Mouse (Mus musculus): Measurements from ENCODE around the gene Nrxn3. TPM values are rescaled to one million over a fixed set of nuclear protein-coding genes. Genes with fewer than 3 reads are reported as not detected.

The Nrxn3 gene
- total RNA-seq, 2 experiments from 2014 or later, result not detected

DNA sequence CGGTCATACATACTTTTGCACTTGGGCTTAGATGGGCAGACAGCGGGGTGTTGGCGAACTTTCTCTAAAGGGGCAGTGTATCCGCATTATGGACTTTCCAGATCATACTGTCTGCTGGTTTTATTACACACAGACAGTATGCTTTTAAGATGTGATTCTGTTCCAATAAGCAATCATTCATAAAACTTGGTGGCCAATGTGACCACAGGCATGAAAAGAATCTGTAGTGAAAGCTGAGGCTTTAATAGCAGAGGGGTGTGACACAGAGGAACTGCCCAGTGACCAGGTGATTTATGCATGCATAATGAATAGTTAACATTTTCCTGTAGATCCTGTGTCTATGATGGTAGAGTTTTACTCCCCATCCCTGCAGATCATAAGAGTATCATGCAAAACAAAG lies 1254.0 kb downstream of the Nrxn3 start:
- no peak for ATAC-seq (replicated peaks; ENCODE audit: low FRiP score, poor library complexity, severe bottlenecking)

DNA sequence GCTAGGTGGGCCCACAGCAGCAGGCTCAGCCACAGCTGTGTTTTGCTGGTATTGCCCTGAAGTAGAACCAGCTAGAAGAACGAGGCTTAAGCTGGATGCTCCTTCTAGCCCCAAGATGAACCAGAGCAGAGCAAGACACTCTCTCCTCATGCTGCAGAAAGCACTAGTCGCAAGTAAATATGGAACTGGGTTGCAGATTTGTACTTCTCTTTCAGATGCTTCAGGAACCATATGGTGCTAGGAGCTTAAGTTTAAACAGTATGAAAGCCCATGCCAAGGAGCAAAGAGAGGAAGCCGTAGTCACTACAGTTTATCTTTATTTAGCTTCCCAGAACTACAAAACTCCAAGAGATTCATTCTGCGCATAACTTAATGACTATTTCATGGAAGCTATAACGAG lies 1254.8 kb downstream of the Nrxn3 start:
- no peak for ATAC-seq (replicated peaks; ENCODE audit: low FRiP score, poor library complexity, severe bottlenecking)

DNA sequence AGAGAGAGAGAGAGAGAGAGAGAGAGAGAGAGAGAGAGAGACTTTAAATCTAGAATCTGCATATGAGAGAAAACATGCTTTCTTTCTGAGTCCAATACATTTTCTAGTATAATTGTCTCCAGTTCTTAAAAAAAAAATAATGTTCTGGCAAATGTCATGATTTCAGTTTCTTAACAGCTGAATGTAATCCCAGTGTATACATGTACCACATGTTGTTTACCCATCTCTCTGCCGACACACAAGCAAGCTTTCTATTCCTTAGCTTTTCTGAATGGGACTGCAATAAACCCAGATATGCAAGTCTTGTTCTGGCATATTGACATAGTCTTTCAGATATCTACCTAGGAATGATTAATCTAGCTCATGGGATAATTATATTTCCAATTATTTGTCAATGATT lies 1256.5 kb downstream of the Nrxn3 start:
- no peak for ATAC-seq (replicated peaks; ENCODE audit: low FRiP score, poor library complexity, severe bottlenecking)

GRCm38 (mm10) chr12:89982445-89982844 lies 1259.8 kb downstream of the Nrxn3 start:
- ATAC-seq (replicated peaks; ENCODE audit: low FRiP score, poor library complexity, severe bottlenecking), result no peak

DNA sequence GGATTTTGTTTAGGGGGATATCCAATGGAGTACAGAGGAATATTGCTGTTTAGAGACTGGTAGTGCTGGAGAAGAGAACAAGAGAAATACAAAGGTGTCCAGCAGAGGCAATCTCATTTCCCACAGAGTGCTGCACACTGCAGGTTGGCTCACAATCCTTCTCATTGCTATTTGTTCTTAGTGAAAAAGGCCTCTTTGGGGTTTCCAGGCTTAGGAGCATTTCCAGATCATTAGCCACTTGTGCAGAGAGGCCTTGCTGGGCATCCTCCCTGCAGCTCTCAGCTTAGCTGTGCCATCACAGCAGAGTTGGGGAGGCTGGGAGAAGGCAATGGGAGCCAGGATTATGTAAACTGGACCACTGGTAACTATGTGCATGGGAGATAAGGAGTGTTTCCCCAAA lies 1260.7 kb downstream of the Nrxn3 start:
- ATAC-seq (replicated peaks; ENCODE audit: low FRiP score, poor library complexity, severe bottlenecking), result no peak

DNA sequence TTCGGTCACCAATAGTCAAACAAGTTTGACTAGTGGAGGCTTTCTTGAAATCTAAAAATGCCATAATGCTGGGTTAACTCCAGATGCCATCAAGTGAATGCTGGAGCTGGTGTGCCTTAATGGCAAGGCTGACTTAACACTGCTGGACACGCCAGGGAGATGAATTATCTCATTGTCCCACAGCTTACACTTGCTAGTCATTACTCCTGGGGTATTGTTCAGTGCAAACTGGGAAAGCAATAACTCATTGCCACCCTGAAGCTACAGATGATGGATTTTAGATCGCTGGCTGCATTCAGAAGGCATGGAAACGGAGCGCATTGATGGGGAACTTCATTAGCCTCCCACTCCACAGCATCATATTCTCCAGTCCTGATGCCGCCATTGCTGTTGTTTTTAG lies 1263.5 kb downstream of the Nrxn3 start:
- ATAC-seq (replicated peaks; ENCODE audit: low FRiP score, poor library complexity, severe bottlenecking), result no peak

GRCm38 (mm10) chr12:89993273-89993672 lies 1270.6 kb downstream of the Nrxn3 start:
- no peak for ATAC-seq (replicated peaks; ENCODE audit: low FRiP score, poor library complexity, severe bottlenecking)

DNA sequence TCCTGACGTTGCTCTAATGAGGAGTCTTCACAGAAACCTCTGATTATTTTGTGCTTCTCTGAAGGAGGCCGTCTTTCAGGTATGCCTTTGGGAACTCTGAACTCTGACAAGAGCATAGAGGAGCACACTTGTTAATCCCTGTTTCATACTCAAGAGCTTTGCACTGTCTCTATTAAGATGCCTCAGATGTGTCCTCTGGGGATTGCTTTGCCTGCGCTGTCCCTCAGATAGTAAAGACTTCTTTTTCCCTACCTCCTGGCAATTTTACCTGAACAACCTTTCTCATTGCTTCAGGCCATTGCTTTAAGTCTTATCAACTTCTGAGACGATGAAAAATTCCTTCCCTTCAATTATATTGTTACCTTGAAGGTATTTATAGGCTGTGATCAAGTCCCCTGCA lies 1272.7 kb downstream of the Nrxn3 start:
- ATAC-seq (replicated peaks; ENCODE audit: low FRiP score, poor library complexity, severe bottlenecking), result no peak

DNA sequence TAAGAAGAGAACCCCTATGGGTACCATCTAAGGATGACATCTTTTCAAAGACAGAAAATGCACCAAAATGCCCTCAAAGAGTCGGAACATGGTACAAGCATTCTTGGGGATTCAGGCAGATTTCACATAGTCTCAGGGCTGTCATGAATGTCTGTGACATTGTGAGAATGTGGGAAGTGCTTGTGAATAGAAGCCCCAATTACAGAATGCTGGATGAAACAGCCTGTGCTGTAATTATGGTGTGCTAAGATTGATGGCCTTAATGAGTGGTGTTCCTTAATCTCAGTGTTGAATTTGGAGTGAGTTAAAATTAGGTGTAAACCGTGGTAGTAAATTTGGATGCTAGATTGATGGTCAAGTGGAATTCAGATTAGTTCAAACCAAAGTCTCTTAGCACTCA lies 1287.6 kb downstream of the Nrxn3 start:
- no peak for ATAC-seq (replicated peaks; ENCODE audit: low FRiP score, poor library complexity, severe bottlenecking)

DNA sequence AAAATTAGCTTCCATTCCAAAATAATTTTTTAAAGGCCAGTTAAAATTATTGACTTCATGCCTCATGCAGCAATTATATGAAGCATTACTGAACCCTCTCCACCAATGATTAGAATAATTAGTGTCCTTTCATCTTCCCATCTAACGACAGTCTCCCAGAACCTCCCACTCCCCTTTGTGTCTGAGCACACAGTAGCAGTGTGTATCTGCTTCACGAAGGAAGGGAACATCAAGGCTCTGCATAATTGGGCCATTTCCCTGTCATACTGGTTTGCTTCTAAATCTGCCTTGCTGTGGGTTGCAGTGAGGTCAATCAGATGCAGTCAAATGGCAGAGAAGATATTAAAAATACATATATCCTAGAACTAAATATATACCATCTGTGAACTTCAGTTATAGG lies 1291.3 kb downstream of the Nrxn3 start:
- no peak for ATAC-seq (replicated peaks; ENCODE audit: low FRiP score, poor library complexity, severe bottlenecking)

- ATAC-seq (replicated peaks; ENCODE audit: low FRiP score, poor library complexity, severe bottlenecking), result no peak
Measured at GRCm38 (mm10) chr12:90027023-90027422, 1304.3 kb downstream of the Nrxn3 start.

DNA sequence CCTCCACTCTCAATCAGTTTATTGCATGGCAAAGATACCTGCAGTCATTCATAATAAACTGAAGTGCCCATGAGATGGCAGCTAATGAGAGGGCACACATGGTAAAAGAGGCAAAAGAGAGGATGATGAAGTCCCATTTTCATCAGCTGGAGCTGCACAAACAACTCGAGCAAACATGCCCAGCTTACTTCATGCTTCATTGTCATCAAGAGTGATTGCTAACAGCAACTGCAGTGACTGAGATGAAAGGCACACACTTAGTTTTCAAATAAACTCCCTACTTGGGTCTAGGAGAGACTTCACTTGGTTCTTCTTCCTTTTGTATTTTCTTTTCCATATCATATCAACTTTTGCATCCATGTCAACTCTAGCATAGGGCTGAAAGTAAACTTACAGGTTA lies 1318.4 kb downstream of the Nrxn3 start:
- ATAC-seq (replicated peaks; ENCODE audit: low FRiP score, poor library complexity, severe bottlenecking), result no peak

- ATAC-seq (replicated peaks; ENCODE audit: low FRiP score, poor library complexity, severe bottlenecking), result no peak
Measured at GRCm38 (mm10) chr12:90056256-90056655, 1333.6 kb downstream of the Nrxn3 start.

GRCm38 (mm10) chr12:90059786-90060185 lies 1337.1 kb downstream of the Nrxn3 start:
- ATAC-seq (replicated peaks; ENCODE audit: low FRiP score, poor library complexity, severe bottlenecking), result no peak

DNA sequence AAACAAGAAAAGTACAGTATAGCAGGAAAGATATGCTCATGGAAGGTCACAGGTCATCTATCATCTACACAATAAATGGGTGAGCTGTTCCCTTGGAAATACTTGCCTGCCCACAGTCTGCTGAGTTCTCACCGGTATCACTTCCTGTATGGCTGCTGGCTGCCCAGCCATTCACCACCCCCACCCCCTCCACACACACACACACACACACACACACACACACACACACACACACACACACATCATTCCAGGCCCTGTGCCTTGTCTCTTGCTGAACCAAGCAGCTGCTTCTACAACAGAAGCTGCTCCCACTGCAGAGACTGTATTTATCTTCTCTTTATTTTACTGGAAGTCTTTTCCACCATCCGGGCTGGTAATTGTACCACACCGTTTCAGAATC lies 1338.6 kb downstream of the Nrxn3 start:
- no peak for ATAC-seq (replicated peaks; ENCODE audit: low FRiP score, poor library complexity, severe bottlenecking)

DNA sequence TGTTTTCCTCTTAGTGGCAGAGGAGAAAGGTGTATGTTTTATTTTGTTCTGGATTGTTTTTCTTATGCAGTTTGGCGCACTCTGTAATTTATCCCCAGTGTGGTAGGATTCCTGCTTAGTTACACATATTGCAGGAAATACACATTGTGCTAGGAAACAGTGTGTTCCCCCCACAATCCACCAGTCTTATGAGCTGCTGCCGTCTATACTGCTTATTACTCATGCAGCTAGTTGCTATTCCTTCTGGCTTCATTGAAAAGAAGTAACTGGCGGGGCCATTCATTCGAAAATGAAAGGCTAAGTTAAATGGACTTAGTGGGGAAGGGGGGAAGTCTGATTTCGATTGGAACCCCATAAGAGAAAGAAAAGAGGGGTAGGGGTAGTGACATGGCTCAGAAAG lies 1339.5 kb downstream of the Nrxn3 start:
- no peak for ATAC-seq (replicated peaks; ENCODE audit: low FRiP score, poor library complexity, severe bottlenecking)

DNA sequence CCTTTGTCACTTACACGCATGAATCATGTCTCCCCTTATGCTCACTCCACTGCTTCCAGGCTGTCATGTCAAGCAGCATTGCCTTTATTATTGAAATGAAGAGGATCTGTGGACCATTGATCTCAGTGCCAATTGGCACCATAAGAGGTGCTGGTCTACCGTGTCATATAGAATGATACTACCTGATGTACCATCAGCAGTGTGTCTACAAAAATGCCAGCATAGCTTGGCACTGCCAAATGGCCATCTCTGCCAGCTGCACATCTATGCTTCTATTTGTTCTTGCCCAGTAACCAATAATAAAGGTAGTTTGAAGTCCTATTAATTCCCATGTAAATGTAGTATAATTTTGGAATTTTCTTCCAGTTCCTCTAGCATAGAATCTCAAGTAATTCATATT lies 1340.8 kb downstream of the Nrxn3 start:
- no peak for ATAC-seq (replicated peaks; ENCODE audit: low FRiP score, poor library complexity, severe bottlenecking)

- ATAC-seq (replicated peaks; ENCODE audit: low FRiP score, poor library complexity, severe bottlenecking), result no peak
Measured at GRCm38 (mm10) chr12:90085862-90086261, 1363.2 kb downstream of the Nrxn3 start.

DNA sequence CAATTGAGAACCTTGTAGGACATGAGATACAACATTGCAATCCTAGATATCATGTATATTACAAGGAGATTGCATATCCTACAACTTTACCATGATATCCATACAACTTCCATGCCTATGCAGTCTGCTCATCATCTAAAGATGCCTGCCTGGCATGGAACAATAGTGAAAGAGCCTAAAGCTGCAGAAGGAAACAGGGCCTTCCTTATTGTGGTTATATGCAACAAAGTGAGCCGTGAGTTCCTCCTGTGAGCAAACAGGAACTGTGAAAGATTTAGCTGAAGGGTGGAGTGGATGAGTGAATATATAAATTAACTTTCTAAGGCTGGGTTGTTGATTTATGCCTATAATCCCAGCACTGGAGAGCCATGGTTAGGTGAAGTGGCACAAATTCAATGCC lies 1373.1 kb downstream of the Nrxn3 start:
- ATAC-seq (replicated peaks; ENCODE audit: low FRiP score, poor library complexity, severe bottlenecking), result no peak

- no peak for ATAC-seq (replicated peaks; ENCODE audit: low FRiP score, poor library complexity, severe bottlenecking)
Measured at GRCm38 (mm10) chr12:90113351-90113791, 1390.7 kb downstream of the Nrxn3 start.

DNA sequence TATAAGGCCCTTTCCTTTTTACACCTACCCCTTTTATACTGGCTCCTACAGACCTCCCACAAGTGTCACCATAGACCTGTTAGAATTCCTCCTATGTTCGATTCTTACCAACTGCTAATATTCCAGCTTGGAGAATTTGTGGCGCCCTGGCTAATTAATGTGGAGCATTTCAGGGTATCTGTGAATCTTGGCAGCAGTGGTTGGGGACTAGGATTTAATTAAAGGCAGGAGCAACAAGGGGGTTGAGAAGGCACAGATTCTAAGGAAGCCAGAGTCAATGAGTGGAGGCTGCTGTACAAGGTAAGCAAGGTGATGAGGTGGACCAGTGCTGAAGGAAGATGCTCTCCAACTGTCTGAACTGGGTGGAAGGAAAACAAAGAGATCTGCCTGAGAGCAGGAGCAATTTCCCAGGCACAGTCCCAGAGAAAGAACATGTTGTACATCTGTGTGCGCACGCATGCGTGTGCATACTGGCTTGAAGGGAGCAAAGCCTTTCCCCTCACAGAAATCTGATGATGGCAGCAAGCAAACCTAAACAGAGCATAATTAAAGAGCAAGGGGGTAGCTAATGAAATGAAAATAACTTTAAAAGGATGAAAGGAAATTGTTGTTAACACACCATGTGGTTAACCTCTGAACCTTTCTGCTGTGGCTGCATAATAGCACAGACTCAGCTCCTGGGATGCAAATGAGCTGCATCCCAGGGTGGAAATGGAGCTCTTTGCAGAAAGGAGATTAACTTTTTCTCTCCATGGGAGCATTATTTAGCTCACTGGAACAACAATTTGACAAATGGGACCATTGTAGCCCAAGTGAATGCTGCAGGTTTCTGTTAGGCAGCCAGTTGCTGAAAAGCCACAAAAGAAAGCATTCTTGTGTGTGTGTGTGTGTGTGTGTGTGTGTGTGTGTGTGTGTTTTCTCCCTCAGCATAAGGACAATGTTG lies 1409.5 kb downstream of the Nrxn3 start:
- ATAC-seq (replicated peaks; ENCODE audit: low FRiP score, poor library complexity, severe bottlenecking), result no peak

DNA sequence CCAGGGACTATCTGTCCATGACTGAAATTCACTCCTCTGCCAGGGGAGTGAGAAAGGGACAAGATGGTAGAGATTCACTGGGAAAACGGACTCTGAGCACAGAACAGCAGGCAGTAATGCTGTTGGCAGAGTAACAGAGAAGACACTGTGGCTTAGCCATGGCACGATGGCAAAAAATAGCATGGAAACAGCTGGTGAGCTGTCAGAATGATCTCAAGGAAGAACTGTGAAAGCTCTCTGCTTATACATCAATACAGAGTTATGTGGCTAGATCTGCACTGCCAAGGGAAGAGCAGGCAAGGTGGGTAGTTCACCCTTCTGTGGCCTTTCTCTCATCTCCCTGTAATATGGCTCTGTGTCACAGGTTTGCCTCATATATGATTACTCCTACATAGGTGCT lies 1419.3 kb downstream of the Nrxn3 start:
- no peak for ATAC-seq (replicated peaks; ENCODE audit: low FRiP score, poor library complexity, severe bottlenecking)

Data from erythroid progenitor cell, adult 5-6 weeks (primary cell).